Mouse (Mus musculus) CH12.LX (cell line): ENCODE results near the gene Pacs2.

Source experiments
- BHLHE40 ChIP-seq: IDR thresholded peaks from 2 replicates; pipeline ENCODE4 v1.6.1; 2011; ENCODE audit warnings: mild to moderate bottlenecking, low read depth, low read length, improper control_type of control experiment
- CHD2 ChIP-seq: IDR thresholded peaks from 2 replicates; pipeline ENCODE4 v1.6.1; 2011; ENCODE audit warnings: low read length, improper control_type of control experiment
- CTCF ChIP-seq, 2 experiments: IDR thresholded peaks in 1 of 2; conservative IDR thresholded peaks in 1 of 2; 2 replicates each; pipeline ENCODE4 v1.5.1; 2011 to 2012; ENCODE audit warnings: low read depth in 2 of 2, low read length in 2 of 2, improper control_type of control experiment in 1 of 2, inconsistent platforms in 1 of 2, mild to moderate bottlenecking in 1 of 2, moderate library complexity in 1 of 2
- MAFK ChIP-seq: IDR thresholded peaks from 2 replicates; pipeline ENCODE4 v1.6.1; 2011; ENCODE audit warnings: low read length, improper control_type of control experiment; ENCODE audit not compliant: insufficient replicate concordance
- MAX ChIP-seq: IDR thresholded peaks from 2 replicates; pipeline ENCODE4 v1.6.1; 2011; ENCODE audit warnings: low read length, improper control_type of control experiment
- POLR2A ChIP-seq: IDR thresholded peaks from 2 replicates; pipeline ENCODE4 v1.6.1; 2011; ENCODE audit warnings: low read depth, mild to moderate bottlenecking, improper control_type of control experiment, low read length

DNA sequence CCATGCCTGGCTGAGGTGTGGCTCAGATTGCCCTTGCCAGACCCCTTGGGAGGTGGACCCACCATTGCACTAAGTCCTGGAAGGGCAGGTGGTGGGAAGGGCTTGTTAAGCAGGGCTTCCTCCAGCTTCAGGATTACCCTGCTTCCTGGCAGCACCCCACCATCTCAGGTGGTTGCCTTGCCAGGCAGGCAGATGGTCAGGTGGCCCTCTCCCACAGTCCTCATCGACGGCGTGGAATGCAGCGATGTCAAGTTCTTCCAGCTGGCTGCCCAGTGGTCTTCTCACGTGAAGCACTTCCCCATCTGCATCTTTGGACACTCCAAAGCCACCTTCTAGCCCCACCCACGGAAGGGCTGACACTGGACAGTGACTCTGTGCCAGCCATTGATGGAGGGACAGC, 57.0 kb downstream of the Pacs2 start:
- TF ChIP-seq BHLHE40 (no peak), MAFK (no peak), POLR2A (no peak), CTCF (conservative IDR thresholded peaks at IDR 0.05 in 1 of 2, IDR thresholded peaks at IDR 0.05 in 1 of 2; ENCODE audit: low read depth in 2 of 2, low read length in 2 of 2) (no peak), MAX (no peak), CHD2 (no peak)
